Mouse (Mus musculus): Measurements from ENCODE around the gene Dpf3. TPM values are rescaled to one million over a fixed set of nuclear protein-coding genes. Genes with fewer than 3 reads are reported as not detected.
A peak's percentile ranks its signal among the peaks of the same experiment; 100 is the strongest.

The Dpf3 gene
- polyA plus RNA-seq, 1 experiment from 2014 or later: 4.2 TPM

GRCm38 (mm10) chr12:83424086-83424719 is 63.3 kb downstream of the Dpf3 start:
- Histone ChIP-seq H3K9me3 (replicated peaks; ENCODE audit: control insufficient read depth, low read length) (no peaks in the 10 kb centered on the region), H3K36me3 (ENCODE audit: control insufficient read depth, insufficient read depth, low read length) (no peaks in the 10 kb centered on the region), H3K4me2 (ENCODE audit: low read depth, low read length) (no peak overlapping the region), H3K27ac (ENCODE audit: low read length) (no peak overlapping the region), H3K27me3 (ENCODE audit: control insufficient read depth, insufficient read depth, low read length) (no peaks in the 10 kb centered on the region), H3K4me3 (replicated peaks; ENCODE audit: low read length) (no peak overlapping the region), H3K9ac (ENCODE audit: low read length) (no peak overlapping the region), H3K4me1 (ENCODE audit: control insufficient read depth, insufficient read depth, low read length) (no peaks in the 10 kb centered on the region)
- 75% methylated on average over 12 of the region's 12 CpGs for WGBS
- no peak for ATAC-seq (ENCODE audit: insufficient read depth, low FRiP score)

DNA sequence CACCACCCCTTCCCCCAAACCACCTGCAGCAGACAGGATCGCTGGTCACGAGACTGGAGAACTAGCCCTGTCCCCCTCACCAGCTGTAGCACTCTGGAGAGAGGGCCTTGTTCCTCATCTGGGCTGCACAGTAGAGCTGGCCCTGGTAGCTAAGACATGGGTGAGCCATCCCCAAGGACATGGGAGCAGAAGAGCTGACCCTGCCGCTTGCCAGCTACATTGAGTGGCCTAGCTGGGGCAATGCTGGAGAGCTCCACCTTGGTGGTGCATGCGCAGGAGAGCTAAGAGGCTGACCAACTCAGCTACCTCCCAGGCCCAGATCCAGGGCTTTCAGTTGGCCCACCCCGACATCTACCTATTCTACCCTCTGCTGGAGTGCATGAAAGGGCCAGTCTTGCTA is 67.2 kb downstream of the Dpf3 start:
- no peak for ATAC-seq (ENCODE audit: insufficient read depth, low FRiP score)
- H3K9ac ChIP-seq (ENCODE audit: low read length): no peak overlapping the region
- H3K4me2 ChIP-seq (ENCODE audit: low read depth, low read length): no peak overlapping the region
- no peaks in the 10 kb centered on the region for H3K9me3 ChIP-seq (replicated peaks; ENCODE audit: control insufficient read depth, low read length)
- no peak overlapping the region for H3K4me3 ChIP-seq (replicated peaks; ENCODE audit: low read length)
- no peaks in the 10 kb centered on the region for H3K36me3 ChIP-seq (ENCODE audit: control insufficient read depth, insufficient read depth, low read length)
- H3K4me1 ChIP-seq (ENCODE audit: control insufficient read depth, insufficient read depth, low read length): no peaks in the 10 kb centered on the region
- no peak overlapping the region for H3K27ac ChIP-seq (ENCODE audit: low read length)
- WGBS: 85% methylated on average over 5 of the region's 5 CpGs
- no peaks in the 10 kb centered on the region for H3K27me3 ChIP-seq (ENCODE audit: control insufficient read depth, insufficient read depth, low read length)

- H3K9ac ChIP-seq (ENCODE audit: low read length): no peak overlapping the region
- 74% methylated on average over 4 of the region's 4 CpGs for WGBS
- H3K4me2 ChIP-seq (ENCODE audit: low read depth, low read length): no peak overlapping the region
- H3K27me3 ChIP-seq (ENCODE audit: control insufficient read depth, insufficient read depth, low read length): no peaks in the 10 kb centered on the region
- no peak for ATAC-seq (ENCODE audit: insufficient read depth, low FRiP score)
- H3K4me3 ChIP-seq (replicated peaks; ENCODE audit: low read length): no peak overlapping the region
- no peaks in the 10 kb centered on the region for H3K36me3 ChIP-seq (ENCODE audit: control insufficient read depth, insufficient read depth, low read length)
- H3K9me3 ChIP-seq (replicated peaks; ENCODE audit: control insufficient read depth, low read length): no peaks in the 10 kb centered on the region
- H3K27ac ChIP-seq (ENCODE audit: low read length): no peak overlapping the region
- H3K4me1 ChIP-seq (ENCODE audit: control insufficient read depth, insufficient read depth, low read length): 0 out of 2 replicates have a peak, but pooled peaks cover 2% of the 10 kb centered on the region
Measured at GRCm38 (mm10) chr12:83415207-83415606, 72.3 kb downstream of the Dpf3 start.

- no peaks in the 10 kb centered on the region for H3K36me3 ChIP-seq (ENCODE audit: control insufficient read depth, insufficient read depth, low read length)
- H3K4me2 ChIP-seq (ENCODE audit: low read depth, low read length): no peak overlapping the region
- H3K4me3 ChIP-seq (replicated peaks; ENCODE audit: low read length): no peak overlapping the region
- no peak overlapping the region for H3K27ac ChIP-seq (ENCODE audit: low read length)
- ATAC-seq (ENCODE audit: insufficient read depth, low FRiP score): no peak
- no peaks in the 10 kb centered on the region for H3K9me3 ChIP-seq (replicated peaks; ENCODE audit: control insufficient read depth, low read length)
- H3K27me3 ChIP-seq (ENCODE audit: control insufficient read depth, insufficient read depth, low read length): no peaks in the 10 kb centered on the region
- H3K4me1 ChIP-seq (ENCODE audit: control insufficient read depth, insufficient read depth, low read length): 0 out of 2 replicates have a peak, but pooled peaks cover 2% of the 10 kb centered on the region
- 96% methylated on average over 5 of the region's 5 CpGs for WGBS
- H3K9ac ChIP-seq (ENCODE audit: low read length): no peak overlapping the region
Measured at GRCm38 (mm10) chr12:83413684-83414083, 73.8 kb downstream of the Dpf3 start.

GRCm38 (mm10) chr12:83411721-83412521 is 75.6 kb downstream of the Dpf3 start:
- Histone ChIP-seq H3K4me3 (replicated peaks; ENCODE audit: low read length) (no peak overlapping the region), H3K9me3 (replicated peaks; ENCODE audit: control insufficient read depth, low read length) (no peaks in the 10 kb centered on the region), H3K27ac (ENCODE audit: low read length) (no peak overlapping the region), H3K4me2 (ENCODE audit: low read depth, low read length) (no peak overlapping the region), H3K9ac (ENCODE audit: low read length) (peak overlapping the region; percentile 8; the same call in 1 of the 2 replicates), H3K4me1 (ENCODE audit: control insufficient read depth, insufficient read depth, low read length) (0 out of 2 replicates have a peak, but pooled peaks cover 2% of the 10 kb centered on the region), H3K27me3 (ENCODE audit: control insufficient read depth, insufficient read depth, low read length) (no peaks in the 10 kb centered on the region), H3K36me3 (ENCODE audit: control insufficient read depth, insufficient read depth, low read length) (no peaks in the 10 kb centered on the region)
- WGBS: 52% methylated on average over 17 of the region's 17 CpGs
- no peak for ATAC-seq (ENCODE audit: insufficient read depth, low FRiP score)

GRCm38 (mm10) chr12:83411032-83411431 is 76.5 kb downstream of the Dpf3 start:
- H3K27ac ChIP-seq (ENCODE audit: low read length): no peak overlapping the region
- H3K4me3 ChIP-seq (replicated peaks; ENCODE audit: low read length): no peak overlapping the region
- 65% methylated on average over 5 of the region's 5 CpGs for WGBS
- H3K36me3 ChIP-seq (ENCODE audit: control insufficient read depth, insufficient read depth, low read length): no peaks in the 10 kb centered on the region
- no peaks in the 10 kb centered on the region for H3K9me3 ChIP-seq (replicated peaks; ENCODE audit: control insufficient read depth, low read length)
- H3K4me1 ChIP-seq (ENCODE audit: control insufficient read depth, insufficient read depth, low read length): 0 out of 2 replicates have a peak, but pooled peaks cover 2% of the 10 kb centered on the region
- H3K4me2 ChIP-seq (ENCODE audit: low read depth, low read length): no peak overlapping the region
- no peak overlapping the region for H3K9ac ChIP-seq (ENCODE audit: low read length)
- H3K27me3 ChIP-seq (ENCODE audit: control insufficient read depth, insufficient read depth, low read length): no peaks in the 10 kb centered on the region
- ATAC-seq (ENCODE audit: insufficient read depth, low FRiP score): no peak

GRCm38 (mm10) chr12:83405374-83406125 is 82.0 kb downstream of the Dpf3 start:
- 86% methylated on average over 12 of the region's 12 CpGs for WGBS
- ATAC-seq (ENCODE audit: insufficient read depth, low FRiP score): no peak

DNA sequence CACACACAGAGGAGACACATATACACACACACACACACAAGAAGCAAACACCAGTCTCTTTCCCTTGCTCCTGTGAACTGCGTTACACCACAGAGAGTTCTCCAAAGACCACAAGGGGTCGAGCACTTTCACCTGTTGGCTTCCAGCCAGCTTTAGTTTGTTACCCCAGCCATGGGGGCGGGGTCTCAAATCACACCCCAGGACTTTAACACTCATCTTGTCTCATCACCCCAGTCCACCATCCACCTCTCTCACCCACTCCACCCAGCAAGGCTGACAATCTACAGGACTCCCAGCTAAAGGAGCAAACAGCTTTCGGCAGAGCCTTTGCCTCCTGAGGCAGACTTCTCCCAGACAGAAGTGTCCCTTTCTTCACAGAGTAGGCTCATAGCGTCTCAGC is 85.2 kb downstream of the Dpf3 start:
- Histone ChIP-seq H3K4me3 (replicated peaks; ENCODE audit: low read length) (no peak overlapping the region), H3K4me1 (ENCODE audit: control insufficient read depth, insufficient read depth, low read length) (no peaks in the 10 kb centered on the region), H3K27ac (ENCODE audit: low read length) (no peak overlapping the region), H3K9me3 (replicated peaks; ENCODE audit: control insufficient read depth, low read length) (no peaks in the 10 kb centered on the region), H3K4me2 (ENCODE audit: low read depth, low read length) (no peak overlapping the region), H3K27me3 (ENCODE audit: control insufficient read depth, insufficient read depth, low read length) (no peaks in the 10 kb centered on the region), H3K9ac (ENCODE audit: low read length) (no peak overlapping the region), H3K36me3 (ENCODE audit: control insufficient read depth, insufficient read depth, low read length) (no peaks in the 10 kb centered on the region)
- no peak for ATAC-seq (ENCODE audit: insufficient read depth, low FRiP score)
- 53% methylated on average over 5 of the region's 5 CpGs for WGBS

More at GRCm38 (mm10) chr12:83405374-83406125, 82.0 kb downstream of the Dpf3 start:
- Histone ChIP-seq H3K4me1 (ENCODE audit: control insufficient read depth, insufficient read depth, low read length) (no peaks in the 10 kb centered on the region), H3K4me3 (replicated peaks; ENCODE audit: low read length) (no peak overlapping the region), H3K9me3 (replicated peaks; ENCODE audit: control insufficient read depth, low read length) (no peaks in the 10 kb centered on the region), H3K36me3 (ENCODE audit: control insufficient read depth, insufficient read depth, low read length) (no peaks in the 10 kb centered on the region), H3K9ac (ENCODE audit: low read length) (no peak overlapping the region), H3K27ac (ENCODE audit: low read length) (no peak overlapping the region), H3K27me3 (ENCODE audit: control insufficient read depth, insufficient read depth, low read length) (no peaks in the 10 kb centered on the region), H3K4me2 (ENCODE audit: low read depth, low read length) (no peak overlapping the region)

DNA sequence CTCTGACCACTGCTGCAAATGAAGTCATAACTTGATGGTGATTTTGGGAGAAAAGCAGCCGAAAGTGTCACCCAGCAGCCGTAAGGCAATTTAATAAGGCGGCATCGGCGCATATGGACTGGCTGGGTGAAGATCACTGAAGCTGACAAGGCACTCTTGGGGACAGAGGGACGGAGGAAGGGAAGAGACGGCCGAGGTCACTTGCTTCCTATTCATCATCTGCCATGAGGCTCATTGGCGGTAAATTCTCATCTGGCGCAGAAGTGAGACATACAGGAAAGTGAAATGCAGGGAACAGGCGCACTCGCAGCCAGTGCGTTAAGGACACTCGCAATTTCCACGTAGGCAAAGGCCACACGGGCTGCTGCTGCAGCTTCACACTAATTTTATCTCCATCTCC is 95.5 kb downstream of the Dpf3 start:
- no peak overlapping the region for H3K4me2 ChIP-seq (ENCODE audit: low read depth, low read length)
- WGBS: 78% methylated on average over 16 of the region's 16 CpGs
- no peak overlapping the region for H3K9ac ChIP-seq (ENCODE audit: low read length)
- no peak overlapping the region for H3K4me3 ChIP-seq (replicated peaks; ENCODE audit: low read length)
- no peaks in the 10 kb centered on the region for H3K36me3 ChIP-seq (ENCODE audit: control insufficient read depth, insufficient read depth, low read length)
- H3K9me3 ChIP-seq (replicated peaks; ENCODE audit: control insufficient read depth, low read length): no peaks in the 10 kb centered on the region
- no peaks in the 10 kb centered on the region for H3K4me1 ChIP-seq (ENCODE audit: control insufficient read depth, insufficient read depth, low read length)
- H3K27ac ChIP-seq (ENCODE audit: low read length): no peak overlapping the region
- no peak for ATAC-seq (ENCODE audit: insufficient read depth, low FRiP score)
- H3K27me3 ChIP-seq (ENCODE audit: control insufficient read depth, insufficient read depth, low read length): no peaks in the 10 kb centered on the region

Data from stomach, embryonic 16.5 days (tissue).